Mouse (Mus musculus): ENCODE results near the gene Bcl7a. TPM values are rescaled to one million over a fixed set of nuclear protein-coding genes. Genes with fewer than 3 reads are reported as not detected.

Gene Bcl7a
- polyA plus RNA-seq, 1 experiment from 2014 or later: 2.2 TPM

DNA sequence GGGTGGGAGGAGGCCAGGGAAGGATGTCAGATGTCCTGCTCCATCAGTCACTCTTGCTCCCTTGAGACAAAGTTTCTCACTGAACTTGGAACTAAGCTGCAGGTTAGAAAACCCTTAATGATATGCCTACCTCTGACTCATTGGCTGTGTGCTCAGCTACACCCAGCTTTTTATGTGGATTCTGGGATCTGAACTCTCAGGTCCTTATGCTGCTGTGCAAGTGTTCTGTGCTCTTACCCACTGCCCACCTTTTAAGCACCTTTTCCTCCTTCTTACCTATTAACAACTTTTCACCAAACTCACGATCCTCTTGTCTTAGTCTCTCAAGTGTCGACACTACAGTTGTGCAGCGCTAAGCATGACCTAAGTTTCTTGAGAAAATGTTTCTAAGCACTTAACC, 60.8 kb downstream of the Bcl7a start:
- H3K4me3 ChIP-seq (ENCODE audit: inconsistent target): no peak overlapping the region
- H3K27ac ChIP-seq: no peak overlapping the region
- H3K36me3 ChIP-seq (ENCODE audit: inconsistent target): no peaks in the 10 kb centered on the region
- peaks cover 100% of the 10 kb centered on the region for H3K79me2 ChIP-seq (ENCODE audit: inconsistent target)
- WGBS (ENCODE audit: missing documents): 97% methylated on average over 3 of the region's 3 CpGs

DNA sequence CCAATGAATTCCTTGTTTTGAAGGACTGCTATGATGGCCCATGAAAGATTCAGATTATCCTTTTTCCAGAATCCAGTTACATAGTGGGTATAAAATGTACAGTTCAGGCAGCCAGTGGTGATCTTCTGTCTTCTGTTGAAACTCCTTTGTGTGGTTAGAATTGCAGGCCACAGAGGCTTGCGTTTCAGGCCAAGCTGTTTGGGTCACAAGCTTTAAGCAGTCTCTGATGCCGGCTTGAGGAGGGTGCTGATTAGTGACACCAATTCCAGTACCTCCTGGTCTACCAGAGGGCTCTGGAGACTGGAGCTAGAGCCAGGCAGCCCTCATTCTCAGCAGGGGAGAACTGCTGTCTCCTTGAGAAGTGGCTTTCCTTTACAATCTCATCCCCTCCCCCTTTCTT, 63.3 kb downstream of the Bcl7a start:
- peaks cover 100% of the 10 kb centered on the region for H3K79me2 ChIP-seq (ENCODE audit: inconsistent target)
- no peak overlapping the region for H3K4me3 ChIP-seq (ENCODE audit: inconsistent target)
- H3K27ac ChIP-seq: no peak overlapping the region
- 23% methylated on average over 2 of the region's 2 CpGs for WGBS (ENCODE audit: missing documents)
- peaks cover 14% of the 10 kb centered on the region; the same call in 1 of the 2 replicates for H3K36me3 ChIP-seq (ENCODE audit: inconsistent target)

DNA sequence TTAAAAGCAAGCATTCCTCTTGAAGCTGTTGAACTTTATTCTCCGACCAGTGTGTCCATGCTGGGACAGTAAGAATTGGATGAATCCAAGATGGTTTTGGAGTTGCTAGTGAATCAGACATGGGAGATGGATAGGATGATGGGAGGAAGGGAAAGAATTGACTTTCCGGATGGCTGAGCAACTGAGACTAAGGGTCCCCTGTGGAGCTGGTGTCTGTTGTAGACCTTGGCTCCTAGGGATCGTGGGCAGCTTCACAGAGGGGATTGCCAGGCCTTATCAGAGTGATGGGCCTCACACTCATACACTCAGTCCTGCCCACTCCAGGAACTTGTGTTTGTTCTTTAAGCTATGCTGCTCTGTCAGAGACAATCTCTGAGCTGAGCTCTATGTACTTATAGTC, 64.5 kb downstream of the Bcl7a start:
- Histone ChIP-seq H3K79me2 (ENCODE audit: inconsistent target) (peaks cover 100% of the 10 kb centered on the region), H3K36me3 (ENCODE audit: inconsistent target) (peaks cover 14% of the 10 kb centered on the region; the same call in 1 of the 2 replicates), H3K4me3 (ENCODE audit: inconsistent target) (no peak overlapping the region), H3K27ac (no peak overlapping the region)
- WGBS (ENCODE audit: missing documents): 77% methylated on average over 3 of the region's 3 CpGs

DNA sequence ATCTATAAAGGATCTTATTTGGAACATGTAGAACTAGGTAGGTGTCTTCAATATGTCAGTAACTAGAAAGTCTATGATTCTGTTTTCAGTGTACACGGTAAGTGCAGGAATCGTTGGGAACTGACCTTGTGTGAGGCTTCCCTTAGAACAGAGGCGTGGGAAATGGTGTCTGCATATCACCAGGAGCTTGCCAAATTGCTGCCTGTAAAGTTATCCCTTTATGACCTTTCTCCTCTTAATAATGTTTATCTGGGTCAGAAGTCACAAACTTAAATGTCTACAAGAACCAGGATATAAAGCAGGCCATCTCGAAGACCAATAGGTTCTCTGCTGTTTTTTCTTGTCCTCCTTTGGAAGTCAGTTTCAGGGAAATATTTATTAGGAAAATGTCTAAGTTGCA, 68.6 kb downstream of the Bcl7a start:
- Histone ChIP-seq H3K27ac (no peak overlapping the region), H3K36me3 (ENCODE audit: inconsistent target) (peaks cover 14% of the 10 kb centered on the region; the same call in 1 of the 2 replicates)
- 93% methylated on average over 4 of the region's 4 CpGs for WGBS (ENCODE audit: missing documents)

DNA sequence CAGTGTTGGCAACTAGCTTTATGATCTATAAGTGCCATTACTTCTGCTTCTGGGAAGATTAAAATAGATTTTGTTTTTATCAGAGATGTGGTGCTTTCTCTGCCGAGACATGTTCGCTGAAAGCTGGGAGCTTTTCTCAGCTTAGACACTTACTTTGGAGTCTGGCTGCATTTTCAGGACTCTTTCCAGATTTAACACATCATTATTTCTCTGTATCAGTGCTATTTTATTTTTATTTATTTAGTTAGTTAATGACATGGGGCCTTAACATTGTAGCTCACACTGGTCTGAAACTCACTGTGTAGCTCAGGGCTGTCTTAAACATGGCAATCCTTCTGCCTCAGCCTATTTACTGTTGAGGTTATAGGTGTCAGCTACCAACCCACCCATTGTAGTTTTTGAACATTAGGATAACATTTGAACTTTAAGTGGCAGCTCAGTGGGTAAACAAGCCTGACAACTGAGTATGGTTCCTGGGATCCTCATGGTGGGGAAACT, 70.3 kb downstream of the Bcl7a start:
- WGBS (ENCODE audit: missing documents): 95% methylated on average over 2 of the region's 2 CpGs
- Histone ChIP-seq H3K27ac (no peak overlapping the region), H3K79me2 (ENCODE audit: inconsistent target) (peaks cover 100% of the 10 kb centered on the region), H3K36me3 (ENCODE audit: inconsistent target) (peaks cover 14% of the 10 kb centered on the region; the same call in 1 of the 2 replicates), H3K4me3 (ENCODE audit: inconsistent target) (no peak overlapping the region)

More for the DNA sequence above, 68.6 kb downstream of the Bcl7a start:
- Histone ChIP-seq H3K79me2 (ENCODE audit: inconsistent target) (peaks cover 100% of the 10 kb centered on the region), H3K4me3 (ENCODE audit: inconsistent target) (no peak overlapping the region)

DNA sequence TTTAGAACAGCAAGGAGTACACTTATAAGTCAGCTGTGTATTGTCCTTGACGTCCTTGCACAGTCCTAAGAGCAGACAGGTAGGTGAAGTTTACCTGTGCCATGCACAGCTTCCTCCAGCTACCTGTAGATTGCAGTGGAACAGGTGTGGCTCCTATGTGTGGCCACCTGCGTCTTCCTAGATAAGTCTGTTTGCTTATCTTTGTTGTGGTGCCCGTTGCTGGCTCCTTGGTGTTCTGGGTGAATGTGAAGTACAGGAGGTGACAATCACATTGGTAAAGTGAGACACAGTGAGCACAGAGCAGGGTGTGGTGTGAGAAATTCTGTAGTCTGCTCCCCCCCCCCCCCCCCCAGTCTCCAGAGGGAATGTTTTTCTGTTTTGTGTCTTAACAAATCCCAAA, 72.5 kb downstream of the Bcl7a start:
- 0 out of 2 replicates have a peak, but pooled peaks cover 4% of the 10 kb centered on the region for H3K36me3 ChIP-seq (ENCODE audit: inconsistent target)
- H3K4me3 ChIP-seq (ENCODE audit: inconsistent target): no peak overlapping the region
- no peak overlapping the region for H3K27ac ChIP-seq
- H3K79me2 ChIP-seq (ENCODE audit: inconsistent target): peaks cover 100% of the 10 kb centered on the region
- WGBS (ENCODE audit: missing documents): 94% methylated on average over 3 of the region's 3 CpGs

DNA sequence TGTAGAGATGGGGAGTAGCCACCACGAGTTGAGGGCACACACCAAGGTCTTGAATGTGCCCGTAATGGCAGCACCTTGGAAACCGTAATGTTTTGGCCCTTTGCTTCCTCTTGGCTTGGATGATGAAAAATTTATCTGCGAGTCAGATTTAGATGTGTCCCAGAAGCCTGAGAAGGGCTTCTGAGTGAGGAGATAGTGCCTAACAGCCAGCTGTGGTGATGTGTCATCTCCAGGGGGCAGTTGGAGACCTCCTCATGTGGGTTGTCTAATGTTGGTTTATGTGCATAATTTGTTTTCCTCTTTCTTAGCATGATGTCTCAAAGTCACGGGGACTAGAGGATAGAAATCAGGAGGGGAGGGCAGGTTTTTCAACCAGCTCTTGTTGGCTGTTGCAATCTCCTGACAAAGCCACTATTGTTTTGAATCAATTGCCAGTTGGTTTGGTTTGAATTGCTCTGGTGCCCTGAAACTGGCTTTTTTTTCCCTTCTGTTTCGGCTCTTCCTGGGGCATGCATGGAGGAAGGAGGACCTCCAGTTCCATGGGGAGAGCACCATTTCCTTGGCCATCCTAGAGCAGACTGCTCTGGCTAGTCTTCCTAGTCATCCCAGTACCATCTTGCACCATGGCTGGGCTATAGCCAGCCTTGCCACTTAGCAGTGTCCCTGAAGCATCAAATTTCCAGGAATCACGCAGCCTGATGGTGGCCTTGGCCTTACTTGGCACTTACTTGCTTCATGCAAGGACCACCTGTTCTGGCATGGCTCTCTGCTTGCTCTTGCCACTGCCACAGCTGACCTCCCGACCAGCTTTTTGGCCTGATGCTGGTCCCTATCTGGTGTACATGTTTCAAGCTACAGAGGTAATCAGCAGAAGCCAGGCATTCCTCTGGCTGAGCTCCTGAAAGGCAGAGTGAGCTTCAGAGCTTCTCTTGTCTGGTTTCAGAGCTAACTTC, 73.2 kb downstream of the Bcl7a start:
- WGBS (ENCODE audit: missing documents): 66% methylated on average over 7 of the region's 8 CpGs
- Histone ChIP-seq H3K27ac (no peak overlapping the region), H3K4me3 (ENCODE audit: inconsistent target) (no peak overlapping the region), H3K79me2 (ENCODE audit: inconsistent target) (peaks cover 100% of the 10 kb centered on the region), H3K36me3 (ENCODE audit: inconsistent target) (no peaks in the 10 kb centered on the region)

DNA sequence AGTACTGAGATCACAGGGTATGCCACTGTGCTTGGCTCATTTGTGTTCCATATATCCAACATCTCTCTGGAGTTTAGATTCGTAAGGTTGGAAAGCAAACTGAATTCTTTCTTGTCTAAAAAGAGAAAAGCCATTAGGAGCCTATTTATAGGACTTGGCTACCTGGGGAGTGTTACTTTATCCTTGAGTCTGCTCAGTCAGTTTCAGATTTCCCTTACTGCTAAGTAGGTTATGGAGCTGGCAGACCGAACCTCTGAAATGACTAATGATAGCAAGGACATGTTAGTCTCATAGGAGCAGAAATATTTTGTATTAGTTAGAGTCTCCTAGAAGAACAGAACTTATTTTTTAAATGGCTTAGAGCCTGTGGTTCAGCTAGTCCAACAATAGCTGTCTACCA, 80.3 kb downstream of the Bcl7a start:
- H3K4me3 ChIP-seq (ENCODE audit: inconsistent target): no peak overlapping the region
- H3K36me3 ChIP-seq (ENCODE audit: inconsistent target): no peaks in the 10 kb centered on the region
- WGBS (ENCODE audit: missing documents): 96% methylated on average over 2 of the region's 2 CpGs
- H3K27ac ChIP-seq: no peak overlapping the region
- H3K79me2 ChIP-seq (ENCODE audit: inconsistent target): peaks cover 87% of the 10 kb centered on the region

Other genes starting within 250 kb of the Bcl7a start
- gene Rhof, start 211.1 kb upstream of the Bcl7a start, polyA plus RNA-seq (2018): 0.73 to 1.9 TPM (median 0.77 TPM) in 3 replicates
- 8.0 to 13.8 TPM (median 9.3 TPM) in 3 replicates for gene Setd1b, start 201.6 kb upstream of the Bcl7a start, polyA plus RNA-seq (2018)
- 13.6 to 18.6 TPM (median 16.4 TPM) in 3 replicates for gene Psmd9, start 174.4 kb upstream of the Bcl7a start, polyA plus RNA-seq (2018)
- not detected in 3 replicates for gene Hpd, start 161.1 kb upstream of the Bcl7a start, polyA plus RNA-seq (2018)
- 0.11 to 0.16 TPM (median 0.12 TPM) in 3 replicates for gene Wdr66, start 91.7 kb upstream of the Bcl7a start, polyA plus RNA-seq (2018)
- gene Mlxip, start 51.0 kb downstream of the Bcl7a start, polyA plus RNA-seq (2018): 14.4 to 26.9 TPM (median 18.7 TPM) in 3 replicates
- not detected in 3 replicates for gene Lrrc43, start 145.5 kb downstream of the Bcl7a start, polyA plus RNA-seq (2018)
- not detected in 3 replicates for gene Il31, start 145.7 kb downstream of the Bcl7a start, polyA plus RNA-seq (2018)
- gene B3gnt4, start 166.6 kb downstream of the Bcl7a start, polyA plus RNA-seq (2018): not detected in 3 replicates
- 22.3 to 30.5 TPM (median 24.6 TPM) in 3 replicates for gene Diablo, start 180.3 kb downstream of the Bcl7a start, polyA plus RNA-seq (2018)
- not detected in 3 replicates for gene Gm49027, start 181.7 kb downstream of the Bcl7a start, polyA plus RNA-seq (2018)
- gene Vps33a, start 229.2 kb downstream of the Bcl7a start, polyA plus RNA-seq (2018): 67.1 to 83.9 TPM (median 76.7 TPM) in 3 replicates

All from macrophage (primary cell).